Mouse (Mus musculus) heart, adult 2 months (tissue): ENCODE results near the gene E2f8. TPM values are rescaled to one million over a fixed set of nuclear protein-coding genes. Genes with fewer than 3 reads are reported as not detected.

Source experiments
- DNase-seq, 2 experiments: peaks; one replicate each; pipeline ENCODE4 v3.0.0; 2021
- H3K27ac ChIP-seq: fragments of 200-600 bp; 2 replicates; pipeline ENCODE4 v1.8.1; 2022
- H3K27me3 ChIP-seq: fragments of 200-500 bp; 2 replicates; pipeline ENCODE4 v1.6.1; 2012; ENCODE audit warnings: mild to moderate bottlenecking, low read length, inconsistent platforms, mixed read lengths; ENCODE audit not compliant: control insufficient read depth, insufficient read depth
- H3K36me3 ChIP-seq: fragments of 200-500 bp; 2 replicates; pipeline ENCODE4 v1.6.1; 2012; ENCODE audit warnings: low read length, inconsistent platforms; ENCODE audit not compliant: control insufficient read depth, insufficient read depth
- H3K4me1 ChIP-seq: fragments of 200-500 bp; 2 replicates; pipeline ENCODE4 v1.6.1; 2011; ENCODE audit warnings: low read length; ENCODE audit not compliant: control insufficient read depth, insufficient read depth
- H3K4me3 ChIP-seq: fragments of 200-600 bp; 2 replicates; pipeline ENCODE4 v1.8.1; 2022
- H3K79me2 ChIP-seq: fragments of 200-500 bp; replicated peaks from 2 replicates; pipeline ENCODE4 v1.6.1; 2012; ENCODE audit warnings: mild to moderate bottlenecking, inconsistent platforms, low read length, moderate library complexity, mixed read lengths; ENCODE audit not compliant: control insufficient read depth, insufficient read depth
- H3K9ac ChIP-seq: fragments of 200-500 bp; 2 replicates; pipeline ENCODE4 v1.6.1; 2012; ENCODE audit warnings: low read depth, mild to moderate bottlenecking, control low read depth, inconsistent platforms, low read length, mixed read lengths
- CTCF ChIP-seq: fragments of 200-600 bp; IDR thresholded peaks from 2 replicates; pipeline ENCODE4 v1.8.1; 2022; ENCODE audit warnings: antibody characterized with exemption, mild to moderate bottlenecking, moderate library complexity
- EP300 ChIP-seq: fragments of 200-500 bp; IDR thresholded peaks from 2 replicates; pipeline ENCODE4 v1.6.1; 2011; ENCODE audit warnings: low read depth, low read length, control low read depth; ENCODE audit not compliant: insufficient read depth
- POLR2A ChIP-seq: fragments of 200-500 bp; IDR thresholded peaks from 2 replicates; pipeline ENCODE4 v1.6.1; 2011; ENCODE audit warnings: mild to moderate bottlenecking, low read depth, low read length, control low read depth; ENCODE audit not compliant: insufficient read depth
- WGBS: fragments of 180-500 bp; shearing (Covaris S2); methylation state at CpG from one replicate; pipeline ENCODE4 v1.1.7; 2018; 5-methylcytosine and 5-hydroxymethylcytosine counted together
- intact Hi-C: fragments of 180-260 bp; cut with DNase I; formaldehyde crosslinking; loops from one replicate; pipeline ENCODE4 v1.15.1; 2025
- polyA plus RNA-seq: library from polyadenylated mRNA; depleted of rRNA; stranded (reverse); fragments of >200 nt; gene quantifications from 2 replicates; pipeline ENCODE4 v1.2.3, GENCODE M21; 2012
- total RNA-seq, 2 experiments: library from RNA; stranded (reverse); gene quantifications; 2 replicates each; pipeline ENCODE4 v1.2.3; 2021

E2f8 gene
- total and polyA plus RNA-seq, 3 experiments, result 0.31 to 1.6 (median 1.3) TPM

- 52% methylated on average over 4 of the region's 4 CpGs for WGBS
- no peak overlapping the region; the same call in 1 of the 2 replicates for H3K9ac ChIP-seq
- intact Hi-C loops, result no loop called here
- no peak for TF ChIP-seq POLR2A
- TF ChIP-seq CTCF, result no peak
- TF ChIP-seq EP300, result no peak
- peak overlapping the region; percentile 92 for H3K27ac ChIP-seq
- DNase-seq, result no peak
- H3K79me2 ChIP-seq, result no peaks in the 10 kb centered on the region
- no peaks in the 10 kb centered on the region for H3K27me3 ChIP-seq
- peaks cover 36% of the 10 kb centered on the region for H3K36me3 ChIP-seq
- peaks cover 1% of the 10 kb centered on the region for H3K4me1 ChIP-seq
- no peak overlapping the region for H3K4me3 ChIP-seq
Measured at GRCm38 (mm10) chr7:48841538-48841937, 39.9 kb downstream of the E2f8 start.

- DNase-seq, result no peak
Measured at GRCm38 (mm10) chr7:48840545-48840944, 40.9 kb downstream of the E2f8 start.

GRCm38 (mm10) chr7:48838434-48838833 lies 43.0 kb downstream of the E2f8 start:
- intact Hi-C loops, result loop anchor here (10.0 kb wide), 1 partner anchor 426 kb away; no protein-coding TSS in a partner anchor
- Histone ChIP-seq H3K4me3 (no peak overlapping the region), H3K79me2 (no peaks in the 10 kb centered on the region), H3K27ac (no peak overlapping the region; the same call in 1 of the 2 replicates), H3K9ac (no peak overlapping the region), H3K27me3 (no peaks in the 10 kb centered on the region), H3K36me3 (peaks cover 56% of the 10 kb centered on the region), H3K4me1 (peaks cover 5% of the 10 kb centered on the region)
- 52% methylated on average over 2 of the region's 2 CpGs for WGBS
- no peak for DNase-seq
- TF ChIP-seq EP300 (no peak), CTCF (peak; percentile 54)

More at GRCm38 (mm10) chr7:48840545-48840944, 40.9 kb downstream of the E2f8 start:
- WGBS, result 40% methylated on average over 2 of the region's 2 CpGs
- no peaks in the 10 kb centered on the region for H3K79me2 ChIP-seq
- H3K27me3 ChIP-seq, result no peaks in the 10 kb centered on the region
- peaks cover 3% of the 10 kb centered on the region for H3K4me1 ChIP-seq
- intact Hi-C loops, result no loop called here
- H3K4me3 ChIP-seq, result no peak overlapping the region
- peaks cover 42% of the 10 kb centered on the region for H3K36me3 ChIP-seq
- peak overlapping the region; percentile 47 for H3K9ac ChIP-seq
- peak overlapping the region; percentile 70 for H3K27ac ChIP-seq
- TF ChIP-seq POLR2A, result no peak
- TF ChIP-seq EP300, result peak; percentile 67; the same call in 1 of the 2 replicates

GRCm38 (mm10) chr7:48836949-48837348 lies 44.4 kb downstream of the E2f8 start:
- H3K4me1 ChIP-seq, result peaks cover 10% of the 10 kb centered on the region
- H3K36me3 ChIP-seq, result peaks cover 66% of the 10 kb centered on the region
- TF ChIP-seq POLR2A (no peak), CTCF (no peak), EP300 (no peak)
- H3K9ac ChIP-seq, result no peak overlapping the region
- intact Hi-C loops, result loop anchor here (10.0 kb wide), 1 partner anchor 428 kb away; no protein-coding TSS in a partner anchor
- H3K27ac ChIP-seq, result no peak overlapping the region
- H3K4me3 ChIP-seq, result no peak overlapping the region
- WGBS, result 32% methylated on average over 6 of the region's 6 CpGs
- H3K27me3 ChIP-seq, result no peaks in the 10 kb centered on the region
- no peaks in the 10 kb centered on the region for H3K79me2 ChIP-seq
- no peak for DNase-seq

- WGBS, result 77% methylated on average over 12 of the region's 12 CpGs
- TF ChIP-seq EP300 (no peak), CTCF (no peak), POLR2A (no peak)
- no peak overlapping the region for H3K9ac ChIP-seq
- peaks cover 11% of the 10 kb centered on the region for H3K4me1 ChIP-seq
- peak overlapping the region; percentile 20; the same call in 1 of the 2 replicates for H3K27ac ChIP-seq
- peaks cover 63% of the 10 kb centered on the region for H3K36me3 ChIP-seq
- no peaks in the 10 kb centered on the region for H3K79me2 ChIP-seq
- intact Hi-C loops, result loop anchor here (5.0 to 10.0 kb wide), 2 partner anchors 42 to 430 kb away; no protein-coding TSS in a partner anchor
- H3K4me3 ChIP-seq, result no peak overlapping the region
- H3K27me3 ChIP-seq, result no peaks in the 10 kb centered on the region
- DNase-seq, result no peak
Measured at GRCm38 (mm10) chr7:48834989-48835626, 46.3 kb downstream of the E2f8 start.

GRCm38 (mm10) chr7:48834371-48834970 lies 46.9 kb downstream of the E2f8 start:
- peaks cover 11% of the 10 kb centered on the region for H3K4me1 ChIP-seq
- no peak overlapping the region for H3K4me3 ChIP-seq
- no peak for TF ChIP-seq CTCF
- no peak for TF ChIP-seq EP300
- WGBS, result 37% methylated on average over 4 of the region's 4 CpGs
- H3K27me3 ChIP-seq, result no peaks in the 10 kb centered on the region
- no peaks in the 10 kb centered on the region for H3K79me2 ChIP-seq
- no peak overlapping the region for H3K9ac ChIP-seq
- no peak overlapping the region; the same call in 1 of the 2 replicates for H3K27ac ChIP-seq
- intact Hi-C loops, result loop anchor here (5.0 to 10.0 kb wide), 2 partner anchors 43 to 430 kb away; no protein-coding TSS in a partner anchor
- no peak for DNase-seq
- H3K36me3 ChIP-seq, result peaks cover 61% of the 10 kb centered on the region
